Mouse (Mus musculus): Measurements from ENCODE around the gene 4930442H23Rik.
"Not testable (repeated sequence)": the region's sequence is repeated elsewhere in the genome, so short reads cannot be mapped to it uniquely, and the experiment has no call there.

4930442H23Rik gene

GRCm38 (mm10) chr10:81183805-81184204 is at the start of gene 4930442H23Rik:
Gene 4930442H23Rik, minus strand, starts transcription at chr10:81183849.
- no peak for DNase-seq (ENCODE audit: low spot score)

GRCm38 (mm10) chr10:81233226-81233585 is 49.6 kb upstream of the 4930442H23Rik start:
- no peak for DNase-seq (ENCODE audit: low spot score)

DNA sequence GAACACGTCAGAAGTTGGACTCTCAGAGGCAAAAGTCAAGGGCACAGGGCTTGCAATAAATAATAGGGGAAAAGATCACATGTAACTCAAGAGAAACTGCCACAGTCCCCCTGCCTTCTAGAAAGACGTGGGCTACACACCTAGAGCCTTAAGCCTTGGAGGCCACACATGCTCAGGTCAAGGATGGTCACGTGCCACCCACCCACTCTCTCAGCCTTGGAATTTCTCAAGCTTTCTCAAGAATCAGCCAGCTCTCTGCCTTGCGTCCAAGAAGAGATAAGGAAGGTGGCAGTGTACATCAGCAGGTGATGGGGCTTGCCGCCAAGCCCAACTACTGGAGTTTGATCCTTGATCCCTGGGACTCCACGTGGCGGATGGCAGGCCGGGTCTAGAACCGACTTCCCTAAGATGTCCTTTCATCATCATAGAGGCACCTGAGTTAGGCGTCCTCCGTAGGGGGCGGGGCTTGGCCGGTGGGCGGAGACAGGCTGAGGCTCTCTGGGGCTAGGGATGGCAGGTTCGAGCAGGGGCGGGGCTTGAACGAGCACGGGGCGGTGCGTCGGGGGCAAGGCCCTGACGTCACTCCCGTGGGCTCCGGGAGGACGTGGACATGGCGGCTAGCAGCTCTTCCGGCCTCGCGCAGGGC is 49.1 kb upstream of the 4930442H23Rik start, which contains the start of gene Zfr2:
Zfr2 (plus strand) TSS at position 576 of the 646 bp plus-strand sequence.
- DNase-seq (ENCODE audit: low spot score) = peak; percentile 93

DNA sequence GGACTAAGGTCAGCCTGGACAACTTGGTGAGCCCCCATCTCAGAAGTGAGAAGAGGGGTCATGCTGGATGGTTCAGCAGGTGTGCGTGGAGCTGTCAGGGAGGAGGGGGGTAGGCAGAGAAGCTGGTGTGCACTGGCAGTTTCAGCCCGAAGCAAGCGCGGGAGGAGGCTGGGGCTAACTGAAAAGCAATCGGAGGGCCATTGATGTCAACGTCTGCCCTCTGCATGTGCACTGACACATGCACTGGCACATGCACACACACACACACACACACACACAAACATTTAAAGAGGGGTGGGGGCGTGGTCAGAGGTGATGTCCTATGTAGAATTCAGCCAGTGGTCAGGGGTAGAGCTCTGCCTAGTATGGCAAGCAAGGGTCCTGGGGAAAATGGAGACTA is 47.8 kb upstream of the 4930442H23Rik start:
- no peak for DNase-seq (ENCODE audit: low spot score)

GRCm38 (mm10) chr10:81230438-81231332 is 47.0 kb upstream of the 4930442H23Rik start, which contains the start of gene Atcay:
Gene Atcay, minus strand, starts transcription at chr10:81230833.
- DNase-seq (ENCODE audit: low spot score) = no peak

DNA sequence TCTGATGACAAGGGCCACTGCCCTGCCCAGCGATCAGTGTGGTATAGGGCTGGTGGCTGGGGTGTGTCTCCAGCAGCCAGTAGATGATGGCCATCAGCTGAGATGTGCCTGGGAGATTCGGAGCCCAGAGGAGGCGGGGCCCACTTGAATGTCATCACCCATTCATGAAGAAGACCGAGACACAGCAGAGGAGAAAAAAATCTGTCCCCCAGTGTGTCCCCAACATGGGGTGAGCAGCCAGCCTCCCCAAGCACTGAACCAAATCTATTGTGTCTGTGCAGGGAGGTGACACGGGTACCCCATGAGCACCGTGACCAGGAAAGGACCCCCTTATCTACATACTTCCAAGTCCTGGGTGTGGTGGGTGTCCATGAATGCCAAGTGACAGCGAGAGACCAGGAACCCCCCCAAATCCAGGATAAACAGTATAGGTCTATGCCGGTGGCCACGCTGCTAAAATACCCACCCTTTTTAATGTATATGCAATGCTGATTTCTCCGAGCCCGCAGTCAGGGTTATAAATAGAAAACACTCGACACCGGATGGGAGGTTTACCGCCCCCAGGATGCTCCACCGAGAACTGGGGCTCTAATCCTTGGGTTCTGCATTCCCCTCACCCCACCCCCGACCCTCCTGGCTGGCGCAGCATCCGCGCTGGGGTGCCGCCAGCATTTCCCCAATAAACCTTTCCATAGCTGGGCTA is 46.2 kb upstream of the 4930442H23Rik start:
- no peak for DNase-seq (ENCODE audit: low spot score)

- DNase-seq (ENCODE audit: low spot score) = not testable (repeated sequence)
Observed at GRCm38 (mm10) chr10:81223731-81224130, 40.1 kb upstream of the 4930442H23Rik start.

- DNase-seq (ENCODE audit: low spot score) = no peak
Observed at GRCm38 (mm10) chr10:81221402-81222015, 37.9 kb upstream of the 4930442H23Rik start.

GRCm38 (mm10) chr10:81217964-81218363 is 34.3 kb upstream of the 4930442H23Rik start:
- DNase-seq (ENCODE audit: low spot score) = peak; percentile 73

DNA sequence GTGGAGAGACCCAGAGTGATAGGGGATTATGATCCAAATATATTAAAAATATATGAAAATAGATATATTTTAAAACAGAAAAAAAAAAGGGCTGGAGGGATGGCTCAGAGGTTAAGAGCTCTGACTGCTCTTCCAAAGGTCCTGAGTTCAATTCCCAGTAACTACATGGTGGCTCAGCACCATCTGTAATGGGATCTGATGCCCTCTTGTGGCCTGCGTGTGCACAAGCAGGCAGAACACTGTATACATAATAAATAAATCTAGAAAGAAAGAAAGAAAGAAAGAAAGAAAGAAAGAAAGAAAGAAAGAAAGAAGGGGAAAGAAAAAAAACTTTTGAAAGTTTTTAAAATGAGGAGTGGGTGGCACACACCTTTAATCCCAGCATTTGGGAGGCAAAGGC is 33.6 kb upstream of the 4930442H23Rik start:
- DNase-seq (ENCODE audit: low spot score) = peak; percentile 30

GRCm38 (mm10) chr10:81216810-81217209 is 33.2 kb upstream of the 4930442H23Rik start:
- no peak for DNase-seq (ENCODE audit: low spot score)

DNA sequence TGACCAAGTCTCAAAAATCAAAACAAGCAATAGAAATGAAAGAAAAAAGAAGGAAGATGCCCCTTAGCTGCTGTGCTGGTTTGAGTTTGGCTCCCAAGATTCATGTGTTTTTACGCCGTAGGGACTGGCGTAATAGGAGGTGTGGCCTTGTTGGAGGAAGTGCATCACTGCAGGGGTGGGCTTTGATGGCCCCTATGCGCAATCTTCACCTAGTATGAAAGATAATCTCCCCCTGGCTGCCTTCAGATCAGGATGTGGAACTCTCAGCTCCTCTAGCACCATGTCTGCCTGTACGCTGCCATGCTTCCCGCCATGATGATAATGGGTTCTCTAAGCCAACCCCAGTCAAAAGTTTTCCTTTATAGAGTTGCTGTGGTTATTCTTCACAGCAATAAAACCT is 32.6 kb upstream of the 4930442H23Rik start:
- DNase-seq (ENCODE audit: low spot score) = no peak

- DNase-seq (ENCODE audit: low spot score) = no peak
Observed at GRCm38 (mm10) chr10:81210154-81210553, 26.5 kb upstream of the 4930442H23Rik start.

- DNase-seq (ENCODE audit: low spot score) = no peak
Observed at GRCm38 (mm10) chr10:81204137-81204536, 20.5 kb upstream of the 4930442H23Rik start.

- no peak for DNase-seq (ENCODE audit: low spot score)
Observed at GRCm38 (mm10) chr10:81202978-81203720, 19.5 kb upstream of the 4930442H23Rik start.

- DNase-seq (ENCODE audit: low spot score) = no peak
Observed at GRCm38 (mm10) chr10:81201807-81202758, 18.4 kb upstream of the 4930442H23Rik start, which contains the start of gene Nmrk2. Gene Nmrk2, minus strand, starts transcription at chr10:81202051.

GRCm38 (mm10) chr10:81200605-81201287 is 17.1 kb upstream of the 4930442H23Rik start:
- DNase-seq (ENCODE audit: low spot score) = no peak

GRCm38 (mm10) chr10:81200141-81200540 is 16.5 kb upstream of the 4930442H23Rik start:
- DNase-seq (ENCODE audit: low spot score) = no peak

DNA sequence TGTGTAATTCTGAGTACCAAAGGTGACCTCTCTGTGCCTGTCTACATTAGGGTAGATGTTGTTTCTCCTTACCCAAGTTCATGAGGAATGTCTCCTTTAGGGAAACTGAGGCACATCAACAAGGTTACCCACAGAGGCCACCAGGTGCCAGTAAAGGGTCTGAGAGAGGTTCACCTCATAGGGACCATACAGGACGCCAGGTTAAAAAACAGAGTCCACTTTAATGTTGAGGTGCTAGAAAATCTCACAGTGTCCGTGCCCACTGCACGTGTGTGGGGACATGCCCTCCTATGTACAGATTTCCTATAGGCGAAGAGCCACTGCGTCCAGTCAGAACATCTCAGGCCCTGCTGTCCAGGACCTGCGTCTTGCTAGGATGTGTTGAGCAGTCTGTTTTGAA is 15.3 kb upstream of the 4930442H23Rik start:
- no peak for DNase-seq (ENCODE audit: low spot score)

All from lung, postnatal 25 days (tissue).